Mouse (Mus musculus) heart, adult 2 months (tissue): ENCODE data around the gene Htt. TPM values are rescaled to one million over a fixed set of nuclear protein-coding genes. Genes with fewer than 3 reads are reported as not detected.

Source experiments
- DNase-seq, 2 experiments: peaks; one replicate each; pipeline ENCODE4 v3.0.0; 2021
- H3K27ac ChIP-seq: fragments of 200-600 bp; 2 replicates; pipeline ENCODE4 v1.8.1; 2022
- H3K27me3 ChIP-seq: fragments of 200-500 bp; 2 replicates; pipeline ENCODE4 v1.6.1; 2012; ENCODE audit warnings: mild to moderate bottlenecking, low read length, inconsistent platforms, mixed read lengths; ENCODE audit not compliant: control insufficient read depth, insufficient read depth
- H3K36me3 ChIP-seq: fragments of 200-500 bp; 2 replicates; pipeline ENCODE4 v1.6.1; 2012; ENCODE audit warnings: low read length, inconsistent platforms; ENCODE audit not compliant: control insufficient read depth, insufficient read depth
- H3K4me1 ChIP-seq: fragments of 200-500 bp; 2 replicates; pipeline ENCODE4 v1.6.1; 2011; ENCODE audit warnings: low read length; ENCODE audit not compliant: control insufficient read depth, insufficient read depth
- H3K4me3 ChIP-seq: fragments of 200-600 bp; 2 replicates; pipeline ENCODE4 v1.8.1; 2022
- H3K79me2 ChIP-seq: fragments of 200-500 bp; replicated peaks from 2 replicates; pipeline ENCODE4 v1.6.1; 2012; ENCODE audit warnings: mild to moderate bottlenecking, inconsistent platforms, low read length, moderate library complexity, mixed read lengths; ENCODE audit not compliant: control insufficient read depth, insufficient read depth
- H3K9ac ChIP-seq: fragments of 200-500 bp; 2 replicates; pipeline ENCODE4 v1.6.1; 2012; ENCODE audit warnings: low read depth, mild to moderate bottlenecking, control low read depth, inconsistent platforms, low read length, mixed read lengths
- CTCF ChIP-seq: fragments of 200-600 bp; IDR thresholded peaks from 2 replicates; pipeline ENCODE4 v1.8.1; 2022; ENCODE audit warnings: antibody characterized with exemption, mild to moderate bottlenecking, moderate library complexity
- EP300 ChIP-seq: fragments of 200-500 bp; IDR thresholded peaks from 2 replicates; pipeline ENCODE4 v1.6.1; 2011; ENCODE audit warnings: low read depth, low read length, control low read depth; ENCODE audit not compliant: insufficient read depth
- POLR2A ChIP-seq: fragments of 200-500 bp; IDR thresholded peaks from 2 replicates; pipeline ENCODE4 v1.6.1; 2011; ENCODE audit warnings: mild to moderate bottlenecking, low read depth, low read length, control low read depth; ENCODE audit not compliant: insufficient read depth
- WGBS: fragments of 180-500 bp; shearing (Covaris S2); methylation state at CpG from one replicate; pipeline ENCODE4 v1.1.7; 2018; 5-methylcytosine and 5-hydroxymethylcytosine counted together
- intact Hi-C: fragments of 180-260 bp; cut with DNase I; formaldehyde crosslinking; loops from one replicate; pipeline ENCODE4 v1.15.1; 2025
- microRNA-seq, 2 experiments: library from miRNA; unstranded; fragments of <30 nt; microRNA quantifications; one replicate each; pipeline ENCODE4 v1.2.0; 2021
- polyA plus RNA-seq: library from polyadenylated mRNA; depleted of rRNA; stranded (reverse); fragments of >200 nt; gene quantifications from 2 replicates; pipeline ENCODE4 v1.2.3, GENCODE M21; 2012; rRNA removed
- total RNA-seq, 2 experiments: library from RNA; stranded (reverse); gene quantifications; 2 replicates each; pipeline ENCODE4 v1.2.3; 2021

Gene Htt
- total and polyA plus RNA-seq, 3 experiments: 6.5 to 12.0 (median 11.5) TPM

- no peak overlapping the region for H3K27ac ChIP-seq
- 76% methylated on average over 8 of the region's 8 CpGs for WGBS
- intact Hi-C loops: no loop called here
- no peaks in the 10 kb centered on the region for H3K27me3 ChIP-seq
- no peak overlapping the region for H3K4me3 ChIP-seq
- no peaks in the 10 kb centered on the region for H3K36me3 ChIP-seq
- H3K4me1 ChIP-seq: peaks cover 26% of the 10 kb centered on the region
- H3K79me2 ChIP-seq: no peaks in the 10 kb centered on the region
- peak; percentile 48 to 59 for DNase-seq
- TF ChIP-seq POLR2A (no peak), EP300 (no peak), CTCF (no peak)
- no peak overlapping the region for H3K9ac ChIP-seq
These were observed 189.8 kb downstream of the Htt start for GRCm38 (mm10) chr5:34951161-34951834.

- Histone ChIP-seq H3K9ac (no peak overlapping the region), H3K79me2 (no peaks in the 10 kb centered on the region), H3K27me3 (no peaks in the 10 kb centered on the region), H3K4me3 (no peak overlapping the region), H3K36me3 (no peaks in the 10 kb centered on the region), H3K27ac (peak overlapping the region; percentile 52; the same call in 1 of the 2 replicates), H3K4me1 (peaks cover 34% of the 10 kb centered on the region)
- no peak for DNase-seq
- 50% methylated on average over 6 of the region's 6 CpGs for WGBS
- intact Hi-C loops: loop anchor here (2.0 kb wide), 1 partner anchor 38 kb away; no protein-coding TSS in a partner anchor
- TF ChIP-seq EP300 (no peak), CTCF (no peak), POLR2A (no peak)
These were observed 193.0 kb downstream of the Htt start for GRCm38 (mm10) chr5:34954508-34954907.

- Histone ChIP-seq H3K4me3 (no peak overlapping the region), H3K27me3 (no peaks in the 10 kb centered on the region), H3K27ac (peak overlapping the region; percentile 52; the same call in 1 of the 2 replicates), H3K9ac (no peak overlapping the region), H3K79me2 (no peaks in the 10 kb centered on the region), H3K36me3 (no peaks in the 10 kb centered on the region), H3K4me1 (peaks cover 33% of the 10 kb centered on the region)
- intact Hi-C loops: loop anchor here (2.0 kb wide), 1 partner anchor 39 kb away; no protein-coding TSS in a partner anchor
- 17% methylated on average over 5 of the region's 5 CpGs for WGBS
- DNase-seq: no peak
- TF ChIP-seq EP300 (no peak), POLR2A (no peak), CTCF (no peak)
These were observed 194.1 kb downstream of the Htt start for GRCm38 (mm10) chr5:34955630-34956029.

- Histone ChIP-seq H3K9ac (no peak overlapping the region), H3K36me3 (no peaks in the 10 kb centered on the region), H3K4me3 (no peak overlapping the region), H3K4me1 (peaks cover 28% of the 10 kb centered on the region), H3K79me2 (no peaks in the 10 kb centered on the region), H3K27ac (peak overlapping the region; percentile 20; the same call in 1 of the 2 replicates), H3K27me3 (no peaks in the 10 kb centered on the region)
- WGBS: 75% methylated on average over 7 of the region's 7 CpGs
- intact Hi-C loops: no loop called here
- no peak for DNase-seq
- TF ChIP-seq EP300 (no peak), CTCF (no peak), POLR2A (no peak)
These were observed 194.6 kb downstream of the Htt start for GRCm38 (mm10) chr5:34956151-34956550.

- TF ChIP-seq POLR2A (no peak), CTCF (no peak), EP300 (no peak)
- no peak overlapping the region; the same call in 1 of the 2 replicates for H3K27ac ChIP-seq
- 36% methylated on average over 2 of the region's 2 CpGs for WGBS
These were observed 195.5 kb downstream of the Htt start for GRCm38 (mm10) chr5:34957015-34957414.

GRCm38 (mm10) chr5:34960021-34960420, 198.5 kb downstream of the Htt start:
- Histone ChIP-seq H3K36me3 (no peaks in the 10 kb centered on the region), H3K27ac (no peak overlapping the region), H3K9ac (no peak overlapping the region), H3K79me2 (no peaks in the 10 kb centered on the region), H3K27me3 (no peaks in the 10 kb centered on the region), H3K4me1 (peaks cover 24% of the 10 kb centered on the region), H3K4me3 (no peak overlapping the region)
- no peak for DNase-seq
- WGBS: 76% methylated on average over 1 of the region's 1 CpGs
- no peak for TF ChIP-seq EP300
- no peak for TF ChIP-seq POLR2A
- TF ChIP-seq CTCF: no peak
- intact Hi-C loops: no loop called here

More at GRCm38 (mm10) chr5:34957015-34957414, 195.5 kb downstream of the Htt start:
- no peaks in the 10 kb centered on the region for H3K79me2 ChIP-seq
- no peak overlapping the region for H3K4me3 ChIP-seq
- intact Hi-C loops: no loop called here
- H3K4me1 ChIP-seq: peaks cover 25% of the 10 kb centered on the region
- DNase-seq: no peak
- no peaks in the 10 kb centered on the region for H3K27me3 ChIP-seq
- H3K36me3 ChIP-seq: no peaks in the 10 kb centered on the region
- no peak overlapping the region for H3K9ac ChIP-seq

Small RNA genes within 50 kb of the gene (microRNA-seq; reads per million reads assigned to microRNA genes)
- gene Mir467g: 0 reads per million in 2 experiments

Other genes starting within 250 kb of the Htt start
- gene Tnip2, start 247.7 kb upstream of the Htt start, total RNA-seq: 1 to 10 TPM; 5.9 to 6.7 TPM
- 12.5 and 14.5 TPM in 2 replicates for gene Tnip2, start 247.7 kb upstream of the Htt start, polyA plus RNA-seq
- gene Sh3bp2, start 235.9 kb upstream of the Htt start, total RNA-seq: 1 to 10 TPM; 2.7 to 3.1 TPM
- gene Sh3bp2, start 235.9 kb upstream of the Htt start, polyA plus RNA-seq: 3.7 and 4.4 TPM in 2 replicates
- gene Add1, start 188.1 kb upstream of the Htt start, total RNA-seq: 100 to 1,000 TPM; 129 TPM
- 116 and 147 TPM in 2 replicates for gene Add1, start 188.1 kb upstream of the Htt start, polyA plus RNA-seq
- 1 to 10 TPM; 9.8 to 9.9 TPM for gene Mfsd10, start 124.5 kb upstream of the Htt start, total RNA-seq
- 36.1 and 43.3 TPM in 2 replicates for gene Mfsd10, start 124.5 kb upstream of the Htt start, polyA plus RNA-seq
- 10 to 100 TPM; 11.4 to 11.8 TPM for gene Nop14, start 101.6 kb upstream of the Htt start, total RNA-seq
- gene Nop14, start 101.6 kb upstream of the Htt start, polyA plus RNA-seq: 8.5 and 15.8 TPM in 2 replicates
- under 1 TPM; 0.84 TPM for gene Grk4, start 101.4 kb upstream of the Htt start, total RNA-seq
- gene Grk4, start 101.4 kb upstream of the Htt start, polyA plus RNA-seq: 0.74 and 1.3 TPM in 2 replicates
- gene Msantd1, start 146.3 kb downstream of the Htt start, total RNA-seq: under 1 TPM in 1 of 2 experiments, not detected in 1; 0.66 TPM
- gene Msantd1, start 146.3 kb downstream of the Htt start, polyA plus RNA-seq: 0.96 and 1.0 TPM in 2 replicates
- gene Rgs12, start 187.7 kb downstream of the Htt start, total RNA-seq: 10 to 100 TPM; 13.1 to 16.5 TPM
- gene Rgs12, start 187.7 kb downstream of the Htt start, polyA plus RNA-seq: 26.2 and 27.7 TPM in 2 replicates